Mouse (Mus musculus) retina, postnatal 7 days (tissue): ENCODE data around the gene Ctsk.
A peak's percentile ranks its signal among the peaks of the same experiment; 100 is the strongest.

Experiments used
- DNase-seq: peaks from one replicate; pipeline ENCODE4 v3.0.0-alpha.2; 2012; ENCODE audit warnings: low read depth, low spot score

Gene Ctsk

DNA sequence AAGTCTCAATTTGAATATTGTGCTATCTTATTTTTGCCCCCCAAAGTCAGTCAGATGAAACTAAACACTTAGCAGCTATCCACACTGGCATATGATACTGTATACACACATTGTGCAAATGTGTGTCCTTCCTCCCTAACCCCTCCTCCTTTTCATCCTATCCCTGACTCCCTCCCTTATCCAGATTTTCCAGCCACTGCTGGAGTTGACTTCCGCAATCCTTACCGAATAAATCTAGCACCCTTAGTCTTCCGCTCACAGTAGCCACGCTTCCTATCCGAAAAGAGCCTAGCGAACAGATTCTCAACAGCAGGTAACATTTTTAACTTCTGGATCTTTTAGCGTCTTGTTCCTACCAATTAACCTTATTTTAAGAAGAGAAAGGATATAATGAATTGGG lies at the start of gene Ctsk:
Gene Ctsk, plus strand, starts transcription at position 233 of the 400 bp plus-strand sequence.
- DNase-seq, result no peak

DNA sequence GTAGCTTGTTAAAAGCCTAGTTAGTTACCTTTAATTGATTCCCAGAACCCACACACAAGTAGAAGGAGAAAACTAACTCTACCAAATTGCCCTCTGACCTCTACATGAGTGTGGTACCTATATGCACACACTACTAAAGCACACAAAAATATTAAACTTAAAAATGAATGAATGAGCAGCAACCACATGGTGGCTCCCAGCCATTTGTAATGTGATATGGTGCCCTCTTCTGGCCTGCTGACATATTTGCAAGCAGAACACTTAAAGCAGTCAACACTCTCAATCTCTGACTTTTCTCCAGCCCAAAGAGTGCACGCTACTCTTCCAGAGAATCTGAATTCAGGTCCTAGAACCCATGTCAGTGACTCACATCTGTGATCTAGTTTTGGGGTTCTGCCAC lies 48.6 kb upstream of the Ctsk start:
- peak; percentile 24 for DNase-seq

DNA sequence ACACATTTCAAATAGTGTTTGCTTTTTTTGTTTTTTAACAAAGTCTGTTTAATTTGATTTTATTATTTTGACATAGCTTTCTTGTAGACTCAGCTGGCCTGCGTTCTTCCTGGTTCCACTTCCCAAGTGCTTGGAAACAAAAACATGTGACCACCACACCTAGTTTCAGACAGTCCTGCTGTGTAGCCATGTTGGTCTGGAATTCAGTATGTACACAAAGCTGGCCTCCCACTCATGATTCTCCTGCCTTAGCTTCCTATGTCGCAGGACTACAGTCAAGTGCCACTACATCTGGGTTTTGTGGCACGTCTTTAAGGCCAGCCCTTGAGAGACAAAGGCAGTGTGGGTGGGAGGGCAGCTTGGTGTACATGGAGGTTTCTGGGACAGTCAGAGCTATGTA lies 48.1 kb upstream of the Ctsk start:
- no peak for DNase-seq

DNA sequence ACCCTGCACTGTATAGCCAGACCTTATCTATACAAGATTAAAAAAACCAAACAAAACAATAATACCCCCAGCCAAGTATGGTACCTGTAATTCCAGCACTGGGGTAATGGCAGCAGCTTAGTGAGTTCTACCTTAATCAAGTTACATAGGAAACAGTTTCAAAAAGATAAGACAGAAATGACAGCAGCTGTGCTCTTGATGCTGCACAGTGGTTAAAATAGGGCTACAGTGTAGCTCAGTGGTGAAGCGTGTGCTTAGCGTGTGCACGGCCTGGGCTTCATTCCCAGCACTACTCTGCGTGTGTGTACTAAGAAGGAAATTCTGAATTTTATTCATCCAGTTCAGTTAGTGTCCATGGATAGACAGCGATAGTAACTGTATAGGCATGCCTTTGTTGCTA lies 42.7 kb upstream of the Ctsk start:
- no peak for DNase-seq

DNA sequence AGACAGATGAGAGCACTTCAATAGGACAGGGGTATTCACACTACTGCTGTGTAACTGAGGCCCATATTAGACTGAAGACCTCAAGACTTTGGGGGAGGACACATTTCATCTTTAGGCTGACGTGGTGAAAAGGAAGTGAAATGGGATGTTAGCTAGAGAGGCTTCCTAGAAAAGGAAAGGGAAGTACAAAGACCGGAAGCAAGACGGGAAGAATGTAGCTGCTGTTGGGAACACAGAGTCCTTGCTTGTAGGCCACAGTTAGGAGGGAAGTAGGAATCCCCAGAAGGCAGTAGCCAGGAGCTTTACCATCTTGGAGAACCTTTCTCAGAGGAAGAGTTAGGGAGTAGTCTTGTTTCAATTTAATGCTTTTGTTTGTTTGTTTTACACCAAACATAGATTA lies 41.3 kb upstream of the Ctsk start:
- no peak for DNase-seq

DNA sequence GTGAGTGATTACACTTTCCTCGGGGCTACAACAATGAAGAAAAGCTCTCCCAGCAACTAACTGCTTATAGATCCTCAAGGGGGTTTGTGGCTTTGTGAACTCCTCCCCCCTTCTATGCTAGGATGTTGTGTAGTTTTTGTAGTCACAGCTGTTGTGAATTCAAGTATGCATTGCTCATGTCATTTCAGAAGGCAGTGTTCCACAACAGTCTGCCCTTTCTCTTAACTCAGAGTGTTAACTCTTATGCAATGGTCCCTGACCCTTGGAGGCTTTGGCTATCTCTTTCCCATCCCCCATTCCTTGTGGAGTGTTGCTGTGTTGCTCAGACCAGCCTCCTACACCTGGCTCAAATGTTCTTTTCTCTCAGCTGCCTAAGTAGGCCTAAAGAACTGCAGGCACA lies 39.7 kb upstream of the Ctsk start:
- no peak for DNase-seq

DNA sequence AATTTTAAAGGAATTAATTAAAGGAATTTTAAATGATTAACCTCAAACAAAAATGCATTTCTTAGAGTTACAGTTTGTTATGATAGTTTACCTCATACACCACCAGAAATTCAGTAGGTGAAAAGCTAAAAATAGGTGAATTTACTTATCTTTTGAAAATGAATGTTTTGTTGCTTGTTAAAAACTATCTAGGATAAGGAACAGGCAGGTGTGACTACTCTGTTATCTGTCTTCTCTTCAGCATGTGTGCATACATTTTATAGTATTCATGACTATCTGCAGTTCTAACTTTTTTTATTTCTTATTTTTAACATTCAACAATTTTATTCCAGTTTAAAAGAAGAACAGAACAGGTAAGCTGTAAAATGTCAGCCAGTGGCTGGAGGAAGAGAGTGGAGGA lies 35.2 kb upstream of the Ctsk start:
- no peak for DNase-seq

DNA sequence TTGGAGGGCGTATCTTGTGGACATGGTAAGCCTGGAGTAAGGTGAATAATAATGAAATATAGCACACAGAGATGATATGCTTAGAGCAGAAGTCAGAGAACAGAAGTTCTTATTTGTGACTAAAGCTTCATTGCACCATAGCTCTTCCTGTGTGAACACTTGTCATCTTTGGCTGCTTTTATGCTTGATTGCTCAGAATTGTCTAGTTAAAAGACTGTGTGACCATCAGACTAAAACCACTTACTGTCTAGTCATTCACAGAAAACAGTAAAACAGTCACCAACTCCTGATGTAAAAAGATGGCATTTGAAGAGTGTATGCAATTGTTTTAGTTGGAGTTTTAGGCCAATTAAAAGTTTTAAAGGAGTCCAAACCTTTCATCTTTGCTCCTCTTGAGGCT lies 20.1 kb upstream of the Ctsk start:
- DNase-seq, result no peak

DNA sequence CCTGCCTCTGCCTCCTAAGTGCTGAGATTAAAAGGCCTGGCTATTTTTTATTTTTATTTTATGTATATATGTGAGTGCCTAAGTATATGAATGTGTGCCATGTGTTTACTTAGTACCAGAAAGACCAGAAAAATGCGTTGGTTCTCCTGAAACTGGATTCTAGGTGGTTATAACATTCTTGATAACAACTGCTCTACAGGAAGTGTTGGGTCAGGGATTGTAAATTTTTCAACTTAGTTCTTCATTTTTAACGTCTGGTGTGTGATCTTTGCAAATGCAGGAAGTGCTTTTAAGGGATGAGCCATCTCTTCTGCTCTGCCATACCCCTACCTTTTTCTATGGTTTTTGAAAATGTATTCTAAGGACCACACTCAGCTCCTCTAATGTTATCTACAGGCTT lies 12.6 kb upstream of the Ctsk start:
- DNase-seq, result no peak

DNA sequence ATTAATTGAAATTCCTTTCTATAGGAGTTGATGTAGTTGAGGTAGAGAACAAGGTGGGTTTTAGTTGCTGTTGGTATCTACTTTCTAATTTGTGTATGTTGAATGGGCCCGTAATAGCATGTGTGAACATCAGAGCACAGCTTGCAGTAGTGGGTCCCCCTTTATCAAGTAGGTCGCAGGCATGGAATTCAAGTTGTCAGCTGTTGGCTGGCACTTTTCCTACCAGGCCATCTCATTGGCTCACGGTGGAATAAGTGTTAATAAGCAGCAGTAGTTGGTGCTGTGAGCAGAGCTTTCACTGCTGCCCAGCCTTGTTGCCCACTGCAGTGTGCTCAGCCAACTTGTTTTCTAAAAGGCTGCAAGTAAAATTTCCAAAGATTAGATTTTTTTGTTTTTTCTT lies 10.4 kb upstream of the Ctsk start:
- no peak for DNase-seq

DNA sequence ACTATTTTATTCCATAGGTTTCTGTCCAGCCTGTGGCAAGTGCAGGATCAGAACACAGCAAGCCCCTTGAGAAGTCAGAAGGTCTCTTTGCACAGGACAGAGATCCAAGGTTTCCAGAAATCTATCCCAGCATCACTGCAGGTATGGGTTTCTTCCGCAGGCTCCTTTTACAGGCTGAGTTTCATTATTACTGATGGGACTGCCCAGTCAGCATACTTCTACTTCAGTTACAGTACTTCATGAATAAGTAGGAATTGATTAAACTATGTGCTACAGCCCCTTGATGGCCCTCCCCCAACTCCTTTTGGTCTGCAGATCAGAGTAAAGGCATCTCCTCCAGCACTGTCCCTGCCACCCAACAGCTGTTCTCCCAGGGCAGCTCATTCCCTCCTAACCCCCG lies 8.8 kb upstream of the Ctsk start:
- DNase-seq, result no peak

DNA sequence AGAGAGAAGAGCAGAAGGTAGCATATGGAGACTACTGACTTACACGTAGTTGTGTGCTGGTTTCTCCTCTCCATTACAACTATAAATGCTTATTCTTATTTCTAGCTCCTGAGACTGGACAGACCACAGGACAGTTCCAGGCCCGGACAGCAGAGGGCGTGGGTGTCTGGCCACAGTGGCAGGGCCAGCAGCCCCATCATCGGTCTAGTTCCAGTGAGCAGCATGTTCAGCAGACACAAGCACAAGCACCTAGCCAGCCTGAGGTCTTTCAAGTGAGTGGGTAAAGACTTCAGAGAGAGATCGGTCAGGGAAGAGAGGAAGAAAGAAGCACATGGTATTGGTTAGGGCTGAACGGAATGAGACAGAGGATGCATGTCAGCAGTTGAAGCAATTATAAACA lies 4.7 kb upstream of the Ctsk start:
- no peak for DNase-seq

DNA sequence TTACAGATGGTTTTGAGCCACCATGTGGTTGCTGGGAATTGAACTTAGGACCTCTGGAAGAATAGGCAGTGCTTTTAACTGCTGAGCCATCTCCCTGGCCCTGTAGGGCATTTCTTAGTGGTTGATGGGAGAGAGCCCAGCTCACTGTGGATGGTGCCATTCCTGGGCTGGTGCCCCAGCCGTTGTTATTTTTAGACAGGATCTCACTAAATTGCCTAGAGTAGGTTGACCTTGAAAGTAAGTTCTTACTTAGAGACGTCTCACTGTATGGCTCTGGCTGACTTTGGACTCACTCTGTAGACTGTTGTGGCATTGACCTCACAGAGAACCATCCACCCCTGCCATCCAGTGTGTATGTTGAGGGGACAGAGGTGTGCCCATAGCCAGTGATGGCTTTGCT lies 827 bp upstream of the Ctsk start:
- DNase-seq, result no peak

DNA sequence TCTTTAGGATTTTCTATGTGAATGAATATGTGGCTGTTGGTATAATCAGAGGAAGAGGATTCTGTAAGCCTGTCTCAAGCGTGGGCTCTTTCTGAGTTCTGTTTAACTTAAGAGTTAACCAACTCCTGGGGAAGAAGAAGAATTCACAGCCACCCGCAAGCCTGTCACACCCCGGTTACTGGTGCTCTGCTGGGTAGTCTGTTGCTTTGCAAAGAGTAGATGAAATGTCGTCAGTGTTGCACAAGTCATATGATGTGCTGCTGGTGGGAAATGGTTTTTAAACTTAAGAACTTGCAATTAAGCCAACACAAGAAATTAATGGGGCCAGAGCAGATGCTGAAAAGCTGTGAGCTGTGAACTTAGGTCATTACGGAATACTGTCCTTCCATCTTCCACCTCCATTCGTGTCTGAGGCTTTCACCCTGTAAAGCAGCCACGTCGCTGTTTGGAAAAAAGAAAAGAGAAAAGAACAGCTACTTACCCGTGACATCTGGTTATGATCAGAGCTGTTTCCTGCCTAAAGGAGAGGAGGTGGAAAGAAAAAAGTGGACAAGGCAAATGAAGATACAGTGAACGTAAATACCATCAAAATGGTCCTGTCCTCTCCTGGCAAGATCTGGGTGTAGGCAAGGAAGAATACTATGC lies 562 bp downstream of the Ctsk start:
- no peak for DNase-seq

DNA sequence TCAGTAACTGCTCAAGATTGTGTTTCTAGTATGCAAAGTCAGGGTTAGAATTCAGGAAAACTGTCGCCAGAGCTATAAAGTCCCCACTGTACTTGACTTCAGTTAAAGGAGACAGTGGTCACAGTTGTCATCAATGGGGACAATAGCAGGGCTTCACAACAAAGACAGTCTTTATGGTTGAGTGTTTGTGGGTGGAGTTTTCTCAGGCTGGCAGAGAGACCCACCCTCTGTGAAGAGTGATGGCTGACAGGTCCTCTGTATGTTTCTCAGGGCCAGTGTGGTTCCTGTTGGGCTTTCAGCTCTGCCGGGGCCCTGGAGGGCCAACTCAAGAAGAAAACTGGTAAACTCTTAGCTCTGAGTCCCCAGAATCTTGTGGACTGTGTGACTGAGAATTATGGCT lies 3.3 kb downstream of the Ctsk start:
- DNase-seq, result no peak

DNA sequence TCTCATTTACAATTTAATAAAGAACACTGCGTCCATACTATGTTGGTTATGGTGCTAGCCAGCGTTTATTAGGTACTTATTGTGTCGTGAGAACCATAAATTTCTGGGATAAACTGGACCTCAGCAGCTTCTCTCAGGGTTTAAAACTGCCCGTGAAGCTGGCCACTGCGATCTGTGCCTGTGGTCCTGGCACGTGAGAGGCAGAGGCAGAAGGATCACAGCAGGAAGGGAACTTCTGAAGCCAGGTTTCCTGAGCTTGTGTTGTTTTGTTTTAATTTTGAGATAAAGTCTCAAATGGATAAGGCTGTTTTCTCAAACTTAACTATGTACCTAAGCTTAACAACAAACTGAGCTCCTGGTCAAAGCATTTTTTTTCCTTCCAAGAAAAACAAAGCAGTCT lies 10.3 kb downstream of the Ctsk start:
- no peak for DNase-seq

DNA sequence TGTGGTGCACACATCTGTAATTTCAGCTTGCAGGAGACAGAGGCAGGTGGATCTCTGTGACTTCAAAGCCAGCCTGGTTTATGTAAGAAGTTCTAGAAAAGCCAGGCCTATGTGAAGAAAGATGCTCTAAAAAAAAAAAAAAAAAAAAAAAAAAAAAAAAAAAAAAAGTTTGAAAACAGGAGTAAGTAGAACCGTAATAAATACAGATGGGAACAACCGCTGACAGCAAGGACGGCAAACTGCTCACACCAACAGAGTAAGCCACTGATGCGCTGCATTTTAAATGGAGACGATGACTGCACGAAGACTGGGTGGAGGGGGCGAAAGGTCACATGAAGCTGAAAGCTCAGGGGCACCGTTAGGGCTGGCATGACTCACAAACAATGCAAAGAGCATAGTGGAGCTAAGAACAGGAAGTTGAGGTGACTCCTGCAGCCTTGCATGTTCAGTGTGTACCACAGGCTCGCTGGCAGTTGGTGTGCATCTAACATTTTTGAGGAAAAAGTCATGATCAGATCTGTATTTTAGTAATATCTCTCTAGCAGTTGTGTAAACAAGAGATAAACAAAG lies 12.6 kb downstream of the Ctsk start:
- DNase-seq, result no peak

DNA sequence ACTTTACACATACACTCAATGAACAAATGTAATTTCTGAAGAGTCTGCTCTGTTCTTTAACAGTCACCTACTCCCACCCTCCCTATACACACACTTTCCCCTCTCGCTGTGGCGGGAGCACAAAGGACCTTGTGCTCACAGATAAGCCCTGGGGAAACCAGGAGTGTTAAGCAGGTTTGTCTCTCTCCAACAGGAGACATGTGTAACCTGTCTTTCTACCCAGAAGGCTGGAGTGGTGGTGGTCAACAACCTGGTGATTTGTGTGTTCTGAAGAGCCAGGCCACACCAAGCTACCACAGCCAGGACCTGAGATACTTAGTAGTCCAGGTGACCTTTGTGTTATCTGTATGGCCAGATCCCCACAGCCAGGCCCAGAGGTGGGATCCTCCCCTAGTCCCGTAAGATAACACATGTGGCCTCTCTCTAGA lies 17.6 kb downstream of the Ctsk start:
- no peak for DNase-seq

DNA sequence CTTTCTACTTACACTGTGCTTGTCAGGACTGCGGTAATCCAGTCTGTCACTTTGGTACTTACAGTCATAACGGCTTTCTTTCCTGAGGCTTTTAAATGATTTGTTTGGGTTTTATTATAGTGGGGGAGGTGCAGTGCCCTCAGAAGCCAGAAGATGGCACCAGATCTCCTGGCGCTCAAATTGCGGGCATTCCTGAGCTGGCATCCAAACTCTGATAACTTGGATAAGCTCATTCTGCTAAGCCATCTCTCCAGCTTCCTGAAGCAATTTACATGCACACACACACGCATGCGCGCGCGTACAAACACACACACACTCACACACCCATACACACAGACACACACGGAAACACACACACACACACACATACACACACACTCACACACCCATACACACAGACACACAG lies 18.4 kb downstream of the Ctsk start:
- DNase-seq, result peak; percentile 72

DNA sequence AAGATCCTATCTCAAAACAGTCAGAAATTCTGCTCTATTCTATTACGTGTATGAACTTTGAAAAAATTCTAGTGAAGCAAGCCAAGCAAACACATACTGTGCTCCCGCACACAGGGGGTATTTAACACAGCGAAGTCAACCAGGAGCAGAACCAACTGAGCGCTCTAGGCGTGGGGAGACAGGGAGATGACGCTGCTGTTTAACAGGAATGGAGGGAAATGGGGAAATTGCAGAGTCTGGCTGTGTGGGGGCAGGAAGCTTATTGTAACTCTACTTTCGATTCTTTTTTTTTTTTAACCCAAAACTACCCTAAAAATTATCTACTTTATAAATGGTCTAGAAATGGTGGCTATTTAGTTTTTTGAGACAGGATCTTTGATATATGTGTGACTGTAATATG lies 19.8 kb downstream of the Ctsk start:
- no peak for DNase-seq

DNA sequence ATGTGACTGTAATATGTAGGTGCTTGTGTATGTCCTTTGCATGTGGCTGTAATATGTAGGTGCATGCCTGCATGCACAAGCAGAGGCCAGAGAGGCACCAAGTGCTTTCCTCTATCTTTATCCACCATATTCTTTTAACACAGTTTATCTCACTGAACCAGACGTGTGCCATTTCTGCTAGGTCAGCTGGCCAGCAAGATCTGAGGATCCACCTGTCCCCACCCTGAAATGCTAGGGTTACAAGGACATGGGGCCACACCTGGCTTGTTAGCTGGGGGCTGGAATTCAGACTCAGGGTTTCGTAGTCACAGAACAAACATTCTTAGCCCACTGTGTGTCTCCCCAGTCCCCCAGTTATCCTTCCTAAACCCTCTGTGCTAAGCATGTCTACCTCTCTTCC lies 20.3 kb downstream of the Ctsk start:
- no peak for DNase-seq

DNA sequence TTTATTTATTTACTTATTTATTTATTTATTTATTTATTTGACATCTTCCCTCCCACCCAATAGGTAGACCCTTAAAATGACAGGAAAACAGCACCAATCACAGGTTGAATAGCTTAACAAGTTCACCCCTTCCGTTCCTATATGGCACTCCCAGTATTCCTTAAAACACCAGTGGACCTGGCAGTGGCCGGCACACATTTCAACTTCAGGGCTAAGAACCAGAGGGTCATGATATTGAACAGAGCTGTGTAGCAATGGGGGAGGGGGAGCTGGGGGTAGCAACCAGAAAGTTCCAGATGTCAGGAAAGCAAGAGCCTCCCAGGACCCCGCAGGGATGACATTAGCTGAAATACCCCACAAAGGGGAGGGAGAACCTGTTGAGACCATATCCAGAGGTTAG lies 21.0 kb downstream of the Ctsk start:
- DNase-seq, result no peak

DNA sequence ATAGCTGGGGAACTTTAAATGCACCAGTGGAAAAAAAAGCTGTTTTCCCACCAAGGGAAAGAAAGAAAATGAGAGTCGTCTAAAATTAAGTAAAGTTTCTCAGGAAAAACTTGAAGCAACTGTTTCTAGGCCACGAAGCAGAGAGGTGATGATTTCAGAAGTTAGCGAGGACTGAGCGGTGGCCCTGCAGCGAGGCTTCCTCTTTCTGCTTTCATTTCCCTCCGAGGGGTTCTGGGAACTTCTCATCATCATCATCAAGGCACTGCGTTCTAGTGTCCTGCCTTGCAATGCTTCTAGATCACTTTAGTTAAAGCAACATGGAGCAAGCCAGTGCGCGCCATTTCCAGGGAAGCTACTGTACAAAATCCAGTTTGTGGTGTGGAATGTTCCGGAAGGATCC lies 22.1 kb downstream of the Ctsk start:
- DNase-seq, result no peak

DNA sequence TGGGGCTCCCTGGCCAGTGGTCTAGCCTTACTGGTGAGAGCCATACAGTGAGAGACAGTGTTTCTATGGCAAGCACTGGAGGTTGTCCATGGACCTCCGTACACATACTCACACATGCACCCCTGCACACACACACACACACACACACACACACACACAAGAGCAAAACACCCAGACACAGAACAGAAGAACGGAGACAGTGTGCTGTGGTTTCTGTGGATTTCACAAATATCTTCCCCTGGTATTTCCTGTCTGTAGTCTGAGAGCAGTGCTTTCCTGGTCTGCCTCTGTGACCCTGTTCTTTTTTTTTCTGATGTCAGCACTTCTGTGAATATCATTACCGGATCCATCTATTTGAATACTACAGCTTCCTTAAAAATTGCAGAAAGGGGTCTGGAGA lies 24.6 kb downstream of the Ctsk start:
- no peak for DNase-seq
